26 mouse cellular contexts compared by ENCODE assay signal in genomic region chr14:60841977-60842659, GRCm38 (mm10). TPM values are rescaled to one million over a fixed set of nuclear protein-coding genes. Genes with fewer than 3 reads are reported as not detected.
A peak's percentile ranks its signal among the peaks of the same experiment; 100 is the strongest.
DNase-seq lines count a peak whose midpoint lies in the region; ATAC-seq and TF ChIP-seq lines count a peak whose summit lies in the region.
"Had no signal": no experiment of that assay in that cellular context is flagged by ENCODE, and none has a peak within 500 bp of the region (broad histone marks: within the 10 kb centered on the region; RNA-seq: fewer than 3 reads in every experiment).

No protein-coding gene starts in this region.

- WGBS in lung, embryonic 14.5 days, result 40% methylated on average over 14 of the region's 14 CpGs

- peak; percentile 14 to 56 for DNase-seq in frontal cortex, adult 2 months (ENCODE audit: extremely low spot score in 1 of 2, low spot score in 1 of 2)
- no peak for DNase-seq in frontal cortex, postnatal 25 days (ENCODE audit: low spot score in 2 of 2)
- no peak for DNase-seq in lung, embryonic 14.5 days
- DNase-seq in lung, postnatal 14 days, result no peak
- DNase-seq in ZHBTc4 (ENCODE audit: low read depth, low spot score), result peak; percentile 24
- DNase-seq in telencephalon, adult 2 months (ENCODE audit: low read depth, low spot score), result peak; percentile 42
- DNase-seq in cerebellum, postnatal 14 days, result no peak
- DNase-seq: adrenal gland, adult 8-10 months; cerebellum, adult 18-20 months; forebrain, postnatal 0 days; gastrocnemius, postnatal 25 days; heart, adult 2 months; kidney, postnatal 36 days; liver, embryonic 13.5 days; lung, adult 2 months; retina, postnatal 1 day; thymus, adult 2 months had no signal

- peaks cover 31% of the 10 kb centered on the region for H3K4me1 ChIP-seq in lung, embryonic 14.5 days (ENCODE audit: insufficient read depth)
- H3K4me1 ChIP-seq: neural tube, embryonic 13.5 days had no signal

- ATAC-seq in lung, embryonic 14.5 days (ENCODE audit: insufficient read depth), result 0 out of 2 replicates have a peak, but pooled peaks have one; percentile 32
- ATAC-seq: activated CD4-positive, CD25-positive, alpha-beta regulatory T cell, adult 4 months; forebrain, postnatal 0 days; intestine, postnatal 0 days; midbrain, embryonic 15.5 days; Patski had no signal

- H3K27me3 ChIP-seq in lung, embryonic 14.5 days (ENCODE audit: insufficient read depth, low read length), result no peaks in the 10 kb centered on the region
- H3K27me3 ChIP-seq: hindbrain, embryonic 12.5 days; liver, embryonic 13.5 days; midbrain, embryonic 15.5 days; neural tube, embryonic 13.5 days; Patski had no signal

- 0 out of 2 replicates have a peak, but pooled peaks cover 6% of the 10 kb centered on the region for H3K36me3 ChIP-seq in lung, embryonic 14.5 days (ENCODE audit: insufficient read depth)
- H3K36me3 ChIP-seq: midbrain, embryonic 15.5 days had no signal

- H3K4me2 ChIP-seq in lung, embryonic 14.5 days, result no peak overlapping the region
- H3K4me2 ChIP-seq: hindbrain, embryonic 12.5 days; liver, embryonic 13.5 days; midbrain, embryonic 15.5 days; neural tube, embryonic 13.5 days had no signal

- H3K9me3 ChIP-seq in lung, embryonic 14.5 days (ENCODE audit: low read depth, low read length), result no peaks in the 10 kb centered on the region
- H3K9me3 ChIP-seq: G1E; hindbrain, embryonic 12.5 days; liver, embryonic 13.5 days; midbrain, embryonic 15.5 days; neural tube, embryonic 13.5 days had no signal

- H3K9ac ChIP-seq in lung, embryonic 14.5 days, result no peak overlapping the region
- H3K9ac ChIP-seq: forebrain, postnatal 0 days; hindbrain, embryonic 12.5 days; liver, embryonic 13.5 days; midbrain, embryonic 15.5 days; neural tube, embryonic 13.5 days had no signal

- H3K27ac ChIP-seq in lung, embryonic 14.5 days (ENCODE audit: low read depth), result peak overlapping the region; percentile 22; the same call in 1 of the 2 replicates
- H3K27ac ChIP-seq: heart, adult 2 months; hindbrain, embryonic 12.5 days; liver, embryonic 13.5 days; macrophage; midbrain, embryonic 15.5 days; neural tube, embryonic 13.5 days had no signal

- no peak overlapping the region for H3K4me3 ChIP-seq in lung, embryonic 14.5 days (ENCODE audit: low read depth, low read length)
- H3K4me3 ChIP-seq: heart, adult 2 months; hindbrain, embryonic 12.5 days; liver, embryonic 13.5 days; midbrain, embryonic 15.5 days; myocyte; neural tube, embryonic 13.5 days had no signal

- no peak for TF ChIP-seq CTCF in lung, embryonic 14.5 days (IDR thresholded peaks at IDR 0.05; ENCODE audit: low read depth)

RNA-seq across cellular contexts. Expression of gene Mipep, which starts 57.7 kb away (rescaled TPM):
- polyA plus RNA-seq in frontal cortex, adult 2 months (2012; rRNA removed), result 14.6 and 16.7 TPM in 2 replicates
- polyA plus RNA-seq in lung, embryonic 14.5 days (2014; fragmentation: Nextera tagmentation; extraction: Ambion mirVana), result 26.3 and 26.5 TPM in 2 replicates

Comparison
In these comparisons a context has a peak if more than half of its experiments do, and no peak if none do; other contexts are left out.
1. DNase-seq: peak in frontal cortex, adult 2 months (2 of 2), ZHBTc4 (single experiment) and telencephalon, adult 2 months (single experiment); none in frontal cortex, postnatal 25 days (0 of 2), lung, embryonic 14.5 days (single experiment), lung, postnatal 14 days (single experiment) and cerebellum, postnatal 14 days (0 of 2).